Mouse (Mus musculus): ENCODE results near the gene Chd9.
"Not testable (repeated sequence)": the region's sequence is repeated elsewhere in the genome, so short reads cannot be mapped to it uniquely, and the experiment has no call there.

Gene Chd9

DNA sequence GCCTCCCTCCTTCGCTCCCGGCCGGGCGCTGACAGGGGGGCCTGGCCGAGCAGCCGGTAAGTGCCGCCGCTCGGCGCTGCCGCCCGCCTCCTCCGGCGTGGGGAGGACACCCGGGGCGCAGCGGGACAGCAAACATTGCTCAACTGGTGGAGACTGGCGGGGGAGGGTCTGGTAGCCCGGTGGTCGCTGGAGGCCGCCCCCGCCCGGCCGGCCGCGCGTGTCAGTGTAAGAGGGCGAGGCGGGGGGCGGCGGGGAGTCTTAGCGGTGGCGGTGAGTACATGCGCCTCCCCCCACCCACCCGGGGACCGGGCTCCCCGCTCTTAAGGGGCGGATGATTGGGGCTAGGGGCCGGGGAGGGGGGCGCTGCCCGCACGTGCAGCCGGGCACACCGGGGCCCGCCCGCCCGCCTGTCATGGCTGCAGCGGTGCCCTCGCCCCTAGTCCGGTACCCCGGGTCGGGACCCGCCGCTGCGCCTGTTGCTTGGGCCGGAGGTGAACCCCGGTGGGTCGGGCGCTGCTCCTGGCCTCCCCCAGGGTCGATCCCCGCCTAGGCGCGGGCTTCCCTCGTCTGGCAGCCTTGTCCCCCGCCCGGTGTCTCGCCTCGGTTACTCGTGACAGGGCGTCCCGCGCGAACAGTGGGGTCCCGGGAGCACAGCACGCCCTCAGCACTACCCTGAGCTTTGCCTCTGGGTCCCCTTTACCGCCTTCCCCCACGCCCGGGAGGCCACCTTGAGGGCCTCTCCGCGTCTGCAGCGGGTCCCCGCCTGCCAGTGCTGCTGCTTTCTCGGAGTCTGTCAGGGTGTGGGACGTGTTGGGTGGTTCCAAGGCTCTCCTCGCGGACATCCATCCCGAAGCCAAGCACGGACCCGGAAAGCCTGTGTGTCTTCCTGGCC, 80.7 kb downstream of the Chd9 start:
- DNase-seq, result peak; percentile 39

- DNase-seq, result no peak
Observed at GRCm38 (mm10) chr8:90923158-90923905, 95.2 kb downstream of the Chd9 start.

- no peak for DNase-seq
Observed at GRCm38 (mm10) chr8:90928412-90928811, 100.3 kb downstream of the Chd9 start.

- DNase-seq, result not testable (repeated sequence)
Observed at GRCm38 (mm10) chr8:90930125-90930524, 102.0 kb downstream of the Chd9 start.

DNA sequence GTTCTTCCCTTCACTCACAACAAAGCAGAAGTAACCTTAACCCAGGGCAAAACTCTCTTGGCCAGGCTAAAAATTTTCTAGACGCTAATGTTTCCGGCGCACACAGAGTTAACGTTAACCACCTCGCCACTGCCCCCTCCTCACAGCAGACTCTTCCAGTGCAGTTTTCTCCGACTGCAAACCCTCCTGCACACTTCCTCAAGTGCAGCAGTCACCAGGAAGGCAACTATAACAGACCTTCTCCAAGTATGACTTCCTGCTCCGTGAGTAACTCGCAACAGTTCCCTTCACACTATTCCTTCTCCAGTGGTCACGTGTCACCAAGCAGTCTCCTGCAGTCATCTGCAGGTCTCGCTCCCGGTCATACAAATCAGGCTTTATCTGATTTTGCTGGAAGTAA, 104.8 kb downstream of the Chd9 start:
- no peak for DNase-seq

GRCm38 (mm10) chr8:90934786-90935185, 106.6 kb downstream of the Chd9 start:
- no peak for DNase-seq

- DNase-seq, result no peak
Observed at GRCm38 (mm10) chr8:90936840-90937239, 108.7 kb downstream of the Chd9 start.

DNA sequence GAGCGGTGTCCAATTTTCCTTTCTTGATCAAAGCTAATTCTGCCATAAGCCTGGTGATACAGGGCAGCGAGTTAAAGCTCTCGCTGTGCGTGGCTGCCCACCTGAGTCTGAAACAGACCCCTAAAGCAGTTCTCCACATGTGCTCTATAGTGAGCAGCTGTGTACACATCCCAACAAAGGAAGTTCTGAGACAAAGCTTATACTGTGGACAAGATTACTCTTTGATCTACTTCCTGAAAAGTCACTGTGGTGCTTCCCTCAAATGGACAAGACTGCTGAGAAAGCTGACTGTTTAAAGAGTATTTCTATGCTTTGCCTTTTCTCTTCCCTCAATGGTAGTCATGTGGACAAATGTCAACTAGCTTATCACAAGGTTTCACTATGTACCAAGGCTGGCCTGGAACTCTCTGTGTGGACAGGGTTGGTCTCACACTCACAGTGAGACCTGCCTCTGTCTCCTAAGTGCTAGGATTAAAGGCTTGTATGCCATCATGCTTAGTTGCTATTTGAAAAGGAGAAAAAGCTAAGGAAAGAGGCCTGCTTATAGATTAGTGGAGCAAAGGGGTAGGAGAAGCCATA, 110.3 kb downstream of the Chd9 start:
- no peak for DNase-seq

- no peak for DNase-seq
Observed at GRCm38 (mm10) chr8:90939867-90940266, 111.7 kb downstream of the Chd9 start.

- no peak for DNase-seq
Observed at GRCm38 (mm10) chr8:90943770-90944169, 115.6 kb downstream of the Chd9 start.

DNA sequence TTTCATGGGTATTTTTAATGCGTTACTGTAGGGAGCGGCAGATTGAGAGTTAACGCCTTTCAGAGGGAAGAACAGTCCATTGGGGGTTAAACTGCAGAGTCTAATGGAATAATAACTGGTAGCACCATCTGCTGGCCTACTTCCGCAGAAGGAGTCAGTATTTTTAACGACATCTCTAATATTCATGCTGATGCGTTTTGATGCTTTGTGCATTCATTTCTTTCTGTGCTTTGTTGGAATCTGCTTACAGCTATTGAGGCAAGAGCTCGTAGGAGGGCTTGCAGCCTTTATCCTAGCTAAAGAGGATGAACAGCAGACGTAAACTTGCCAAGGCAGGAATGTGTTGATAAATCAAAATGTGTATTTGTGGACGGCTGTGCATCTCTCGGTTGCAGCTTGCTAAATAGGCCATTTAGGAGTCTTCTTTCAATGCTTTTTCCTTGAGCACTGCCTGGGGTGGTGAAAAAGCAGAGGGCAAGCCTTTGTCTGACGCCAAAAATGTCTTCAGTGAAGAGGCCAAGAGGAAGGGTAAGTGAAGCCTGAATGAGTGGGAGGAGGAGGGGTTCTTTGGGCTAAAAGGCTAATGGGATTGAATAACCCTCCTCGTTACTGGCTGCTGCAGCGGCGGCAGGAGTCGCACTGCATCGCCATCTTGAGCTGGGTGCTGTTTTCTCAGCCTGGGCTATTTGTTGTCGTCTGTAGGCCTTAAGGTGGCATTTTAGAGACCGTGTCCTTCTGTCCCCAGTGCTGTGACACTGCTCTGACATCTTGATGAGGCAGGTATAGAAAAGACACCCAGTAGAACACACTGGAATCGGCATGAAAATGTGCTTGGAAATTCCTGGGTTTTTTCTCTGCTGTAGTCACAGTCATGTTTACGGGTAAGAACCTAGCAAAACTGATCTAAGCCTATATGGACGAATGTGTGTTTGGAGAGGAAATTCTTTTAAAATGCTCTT, 126.9 kb downstream of the Chd9 start:
- DNase-seq, result peak; percentile 64

DNA sequence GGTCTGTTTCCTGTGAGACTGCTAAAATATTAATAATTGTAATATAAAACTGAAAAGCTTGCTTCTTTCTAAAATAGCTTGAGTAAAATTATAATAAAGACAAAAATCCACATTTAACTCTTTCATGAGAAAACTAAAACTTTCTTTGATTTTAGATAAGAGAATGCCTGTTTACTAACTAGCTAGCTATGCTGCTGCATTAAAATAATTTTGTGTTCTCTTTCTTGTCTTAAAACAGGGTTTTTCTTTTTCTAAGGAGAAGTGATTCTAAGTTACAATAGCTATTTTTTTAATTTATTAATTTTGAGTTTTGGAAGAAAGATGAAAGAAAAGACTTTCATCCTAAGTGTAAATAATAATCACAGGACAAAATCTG, 127.6 kb downstream of the Chd9 start:
- no peak for DNase-seq

- no peak for DNase-seq
Observed at GRCm38 (mm10) chr8:90956390-90956789, 128.2 kb downstream of the Chd9 start.

DNA sequence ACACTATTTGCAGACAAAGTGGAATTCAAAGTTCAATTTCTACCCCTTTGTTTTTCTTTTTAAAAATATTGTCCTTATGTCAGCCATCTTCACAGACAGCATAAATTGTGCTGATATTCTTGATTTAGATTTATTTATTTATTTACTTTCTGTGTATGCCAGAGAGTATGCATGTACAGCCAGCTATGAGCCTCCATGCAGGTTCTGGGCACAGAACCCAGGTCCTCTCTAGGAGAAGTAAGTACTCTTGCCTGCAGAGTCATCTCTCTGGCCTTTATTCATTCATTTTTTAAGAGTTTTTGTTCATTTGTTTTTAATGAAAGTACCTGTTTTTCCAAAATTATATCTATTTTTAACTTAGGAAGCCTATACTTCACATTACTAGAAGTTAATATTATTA, 129.6 kb downstream of the Chd9 start:
- no peak for DNase-seq

- DNase-seq, result no peak
Observed at GRCm38 (mm10) chr8:90959721-90960120, 131.6 kb downstream of the Chd9 start.

GRCm38 (mm10) chr8:90961603-90962002, 133.5 kb downstream of the Chd9 start:
- no peak for DNase-seq

GRCm38 (mm10) chr8:90964044-90964443, 135.9 kb downstream of the Chd9 start:
- no peak for DNase-seq

DNA sequence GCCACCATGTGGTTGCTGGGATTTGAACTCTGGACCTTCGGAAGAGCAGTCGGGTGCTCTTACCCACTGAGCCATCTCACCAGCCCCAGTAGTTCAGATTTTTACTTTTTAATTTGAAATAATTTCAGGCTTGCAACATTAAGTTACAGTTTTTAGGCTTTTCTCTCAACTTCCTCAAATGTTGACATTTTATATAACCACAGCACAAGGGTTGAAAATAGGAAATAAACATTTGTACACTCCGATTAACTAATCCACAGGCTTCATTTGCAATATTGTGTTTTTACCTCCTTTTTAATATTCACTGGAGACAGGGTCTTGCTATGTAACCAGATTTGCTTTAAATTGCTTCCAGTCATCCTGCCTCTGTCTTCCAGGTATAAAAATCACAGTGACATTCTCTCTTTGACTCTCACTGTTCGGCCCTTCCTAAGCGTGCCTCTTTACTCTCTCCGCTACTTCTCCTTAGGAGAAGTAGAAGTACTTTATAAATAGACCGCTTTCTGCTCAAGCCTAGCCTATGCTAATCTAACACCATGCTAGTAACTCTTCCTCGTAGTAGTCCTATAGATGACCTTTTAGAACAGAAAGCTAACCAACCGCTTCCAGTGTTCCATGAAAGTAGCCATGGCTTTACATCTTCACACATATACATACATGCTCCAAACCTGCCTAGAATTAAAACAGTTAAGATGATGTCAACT, 137.5 kb downstream of the Chd9 start:
- DNase-seq, result no peak

- no peak for DNase-seq
Observed at GRCm38 (mm10) chr8:90968307-90968706, 140.2 kb downstream of the Chd9 start.

GRCm38 (mm10) chr8:90976960-90977371, 148.8 kb downstream of the Chd9 start:
- DNase-seq, result no peak

DNA sequence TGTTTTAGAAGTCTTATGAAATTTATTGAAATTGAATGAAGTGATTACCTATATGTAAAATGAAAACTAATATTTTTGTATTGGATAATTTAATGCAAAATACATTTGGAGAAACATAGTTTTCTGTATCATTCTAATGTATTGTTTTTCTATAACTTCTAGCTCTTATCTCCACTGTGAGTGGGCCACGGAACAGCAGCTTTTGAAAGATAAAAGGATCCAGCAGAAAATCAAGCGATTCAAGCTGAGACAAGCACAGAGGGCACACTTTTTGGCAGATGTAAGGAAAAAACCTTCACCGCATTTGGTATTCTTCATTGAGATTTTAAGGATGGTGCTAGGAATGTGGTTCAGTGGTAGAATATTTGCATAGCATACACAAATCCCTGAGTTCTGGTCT, 150.6 kb downstream of the Chd9 start:
- DNase-seq, result no peak

GRCm38 (mm10) chr8:90979295-90979694, 151.1 kb downstream of the Chd9 start:
- DNase-seq, result no peak

Data from right cerebral cortex, postnatal 14 days (tissue).